Mouse (Mus musculus): Measurements from ENCODE around the gene Sh3bp4. TPM values are rescaled to one million over a fixed set of nuclear protein-coding genes. Genes with fewer than 3 reads are reported as not detected.

Gene Sh3bp4
- polyA plus RNA-seq, 1 experiment from 2014 or later, result 7.6 TPM

DNA sequence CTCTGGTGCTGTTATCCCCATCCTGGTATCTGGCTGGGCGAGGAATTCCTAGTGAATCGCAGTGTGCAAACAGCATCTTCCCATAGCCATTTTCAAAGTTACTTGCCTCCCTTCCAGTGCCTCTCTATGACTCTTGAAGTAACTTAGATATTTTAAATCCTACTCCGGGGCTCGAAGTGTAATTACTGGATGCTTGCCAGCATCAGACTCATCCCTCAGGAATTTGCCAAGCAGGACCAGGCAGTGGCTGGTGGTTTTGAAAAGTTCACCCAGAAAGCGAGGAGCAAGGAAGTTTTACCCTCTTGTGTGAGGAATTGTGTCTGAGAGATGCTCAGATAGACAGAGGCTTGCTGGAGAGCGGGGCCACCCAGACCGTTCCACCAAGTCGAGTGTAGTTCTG is 51.3 kb downstream of the Sh3bp4 start:
- no peak overlapping the region for H3K4me2 ChIP-seq (replicated peaks; ENCODE audit: low read depth)

GRCm38 (mm10) chr1:89122376-89122775 is 52.2 kb downstream of the Sh3bp4 start:
- no peak overlapping the region for H3K27ac ChIP-seq (replicated peaks)
- peaks cover 10% of the 10 kb centered on the region; the same call in 1 of the 2 replicates for H3K4me1 ChIP-seq (replicated peaks; ENCODE audit: control insufficient read depth, insufficient read depth)

More for the DNA sequence above, 51.3 kb downstream of the Sh3bp4 start:
- H3K9me3 ChIP-seq (ENCODE audit: control insufficient read depth, low read length), result no peaks in the 10 kb centered on the region
- no peak overlapping the region for H3K4me3 ChIP-seq (ENCODE audit: low read depth, low read length)
- H3K9ac ChIP-seq (ENCODE audit: low read length), result no peak overlapping the region
- DNase-seq (ENCODE audit: low spot score) (no peak), ATAC-seq (ENCODE audit: low FRiP score, low TSS enrichment) (no peak)
- no peak for TF ChIP-seq CTCF (IDR thresholded peaks at IDR 0.05; ENCODE audit: low read depth)
- TF ChIP-seq EP300 (optimal IDR thresholded peaks at IDR 0.05), result no peak
- WGBS, result 37% methylated on average over 8 of the region's 8 CpGs
- H3K27me3 ChIP-seq (ENCODE audit: control insufficient read depth, insufficient read depth, low read length), result no peaks in the 10 kb centered on the region
- H3K27ac ChIP-seq (replicated peaks), result peak overlapping the region; percentile 40; the same call in 1 of the 2 replicates
- no peaks in the 10 kb centered on the region for H3K36me3 ChIP-seq (ENCODE audit: control insufficient read depth, insufficient read depth, low read length)
- H3K4me1 ChIP-seq (replicated peaks; ENCODE audit: control insufficient read depth, insufficient read depth), result peaks cover 10% of the 10 kb centered on the region; the same call in 1 of the 2 replicates

GRCm38 (mm10) chr1:89124076-89124475 is 53.9 kb downstream of the Sh3bp4 start:
- WGBS, result 67% methylated on average over 7 of the region's 7 CpGs
- Histone ChIP-seq H3K4me1 (replicated peaks; ENCODE audit: control insufficient read depth, insufficient read depth) (peaks cover 6% of the 10 kb centered on the region; the same call in 1 of the 2 replicates), H3K27ac (replicated peaks) (peak overlapping the region; percentile 35), H3K9me3 (ENCODE audit: control insufficient read depth, low read length) (0 out of 2 replicates have a peak, but pooled peaks cover 3% of the 10 kb centered on the region), H3K4me2 (replicated peaks; ENCODE audit: low read depth) (no peak overlapping the region), H3K4me3 (ENCODE audit: low read depth, low read length) (no peak overlapping the region), H3K27me3 (ENCODE audit: control insufficient read depth, insufficient read depth, low read length) (no peaks in the 10 kb centered on the region), H3K9ac (ENCODE audit: low read length) (no peak overlapping the region), H3K36me3 (ENCODE audit: control insufficient read depth, insufficient read depth, low read length) (no peaks in the 10 kb centered on the region)
- ATAC-seq (ENCODE audit: low FRiP score, low TSS enrichment), result peak; percentile 58; the same call in 1 of the 2 replicates
- DNase-seq (ENCODE audit: low spot score), result peak; percentile 43
- TF ChIP-seq CTCF (IDR thresholded peaks at IDR 0.05; ENCODE audit: low read depth), result no peak
- TF ChIP-seq EP300 (optimal IDR thresholded peaks at IDR 0.05), result no peak

More at GRCm38 (mm10) chr1:89122376-89122775, 52.2 kb downstream of the Sh3bp4 start:
- ATAC-seq (ENCODE audit: low FRiP score, low TSS enrichment) (peak; percentile 48; the same call in 1 of the 2 replicates), DNase-seq (ENCODE audit: low spot score) (peak; percentile 54)
- TF ChIP-seq EP300 (optimal IDR thresholded peaks at IDR 0.05) (no peak), CTCF (IDR thresholded peaks at IDR 0.05; ENCODE audit: low read depth) (no peak)
- Histone ChIP-seq H3K36me3 (ENCODE audit: control insufficient read depth, insufficient read depth, low read length) (no peaks in the 10 kb centered on the region), H3K27me3 (ENCODE audit: control insufficient read depth, insufficient read depth, low read length) (no peaks in the 10 kb centered on the region), H3K4me2 (replicated peaks; ENCODE audit: low read depth) (no peak overlapping the region), H3K9me3 (ENCODE audit: control insufficient read depth, low read length) (0 out of 2 replicates have a peak, but pooled peaks cover 3% of the 10 kb centered on the region), H3K9ac (ENCODE audit: low read length) (no peak overlapping the region), H3K4me3 (ENCODE audit: low read depth, low read length) (no peak overlapping the region)
- 56% methylated on average over 5 of the region's 5 CpGs for WGBS

DNA sequence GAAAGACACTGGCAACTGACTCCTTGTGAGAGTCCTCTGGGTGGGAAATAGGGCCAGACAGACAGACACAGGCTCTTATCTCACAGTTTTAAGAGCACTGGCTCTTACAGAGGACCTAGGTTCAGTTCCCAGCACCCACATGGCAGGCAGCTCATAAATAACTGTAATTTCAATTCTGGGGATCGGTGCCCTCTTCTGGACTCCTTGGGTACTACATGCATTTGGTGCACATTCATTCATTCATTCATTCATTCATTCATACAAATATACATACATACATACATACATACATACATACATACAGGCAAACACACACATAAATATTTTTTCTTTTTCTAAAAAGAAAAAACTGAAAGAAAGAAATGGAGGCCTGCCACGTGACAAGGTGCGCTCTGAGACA is 56.9 kb downstream of the Sh3bp4 start:
- Histone ChIP-seq H3K27me3 (ENCODE audit: control insufficient read depth, insufficient read depth, low read length) (no peaks in the 10 kb centered on the region), H3K9ac (ENCODE audit: low read length) (no peak overlapping the region), H3K27ac (replicated peaks) (no peak overlapping the region), H3K4me2 (replicated peaks; ENCODE audit: low read depth) (no peak overlapping the region), H3K4me3 (ENCODE audit: low read depth, low read length) (no peak overlapping the region), H3K36me3 (ENCODE audit: control insufficient read depth, insufficient read depth, low read length) (no peaks in the 10 kb centered on the region), H3K9me3 (ENCODE audit: control insufficient read depth, low read length) (0 out of 2 replicates have a peak, but pooled peaks cover 3% of the 10 kb centered on the region), H3K4me1 (replicated peaks; ENCODE audit: control insufficient read depth, insufficient read depth) (peaks cover 8% of the 10 kb centered on the region; the same call in 1 of the 2 replicates)
- TF ChIP-seq EP300 (optimal IDR thresholded peaks at IDR 0.05) (no peak), CTCF (IDR thresholded peaks at IDR 0.05; ENCODE audit: low read depth) (peak; percentile 50)
- 100% methylated on average over 3 of the region's 3 CpGs for WGBS
- ATAC-seq (ENCODE audit: low FRiP score, low TSS enrichment), result no peak
- DNase-seq (ENCODE audit: low spot score), result no peak

DNA sequence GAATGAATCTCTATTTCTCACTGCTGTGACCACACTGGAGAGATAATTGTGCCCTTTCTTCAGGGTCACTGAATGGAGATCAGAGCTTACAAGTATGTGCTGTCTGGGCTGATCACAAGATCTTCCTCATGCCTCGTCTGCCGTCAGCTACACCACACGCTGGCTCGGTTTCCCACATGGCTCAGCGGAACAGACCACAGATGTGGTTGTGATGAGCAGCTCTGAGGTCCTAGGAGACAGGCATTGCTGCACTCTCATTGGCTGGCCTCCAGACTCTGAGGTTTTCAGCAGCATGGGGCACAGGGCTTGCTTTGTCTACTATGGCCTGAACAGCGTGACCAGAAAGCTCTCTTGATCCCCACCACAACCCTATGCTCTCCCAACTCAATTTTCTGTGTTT is 60.2 kb downstream of the Sh3bp4 start:
- H3K4me2 ChIP-seq (replicated peaks; ENCODE audit: low read depth), result no peak overlapping the region
- DNase-seq (ENCODE audit: low spot score) (no peak), ATAC-seq (ENCODE audit: low FRiP score, low TSS enrichment) (no peak)
- peaks cover 2% of the 10 kb centered on the region; the same call in 1 of the 2 replicates for H3K4me1 ChIP-seq (replicated peaks; ENCODE audit: control insufficient read depth, insufficient read depth)
- H3K27ac ChIP-seq (replicated peaks), result no peak overlapping the region
- WGBS, result 94% methylated on average over 6 of the region's 6 CpGs
- no peaks in the 10 kb centered on the region for H3K27me3 ChIP-seq (ENCODE audit: control insufficient read depth, insufficient read depth, low read length)
- H3K36me3 ChIP-seq (ENCODE audit: control insufficient read depth, insufficient read depth, low read length), result no peaks in the 10 kb centered on the region
- 0 out of 2 replicates have a peak, but pooled peaks cover 3% of the 10 kb centered on the region for H3K9me3 ChIP-seq (ENCODE audit: control insufficient read depth, low read length)
- no peak overlapping the region for H3K9ac ChIP-seq (ENCODE audit: low read length)
- TF ChIP-seq CTCF (IDR thresholded peaks at IDR 0.05; ENCODE audit: low read depth), result no peak
- TF ChIP-seq EP300 (optimal IDR thresholded peaks at IDR 0.05), result no peak
- H3K4me3 ChIP-seq (ENCODE audit: low read depth, low read length), result no peak overlapping the region

- 0 out of 2 replicates have a peak, but pooled peaks cover 3% of the 10 kb centered on the region for H3K9me3 ChIP-seq (ENCODE audit: control insufficient read depth, low read length)
- ATAC-seq (ENCODE audit: low FRiP score, low TSS enrichment) (no peak), DNase-seq (ENCODE audit: low spot score) (no peak)
- peaks cover 2% of the 10 kb centered on the region; the same call in 1 of the 2 replicates for H3K4me1 ChIP-seq (replicated peaks; ENCODE audit: control insufficient read depth, insufficient read depth)
- H3K27ac ChIP-seq (replicated peaks), result peak overlapping the region; percentile 53; the same call in 1 of the 2 replicates
- 72% methylated on average over 14 of the region's 14 CpGs for WGBS
- no peaks in the 10 kb centered on the region for H3K36me3 ChIP-seq (ENCODE audit: control insufficient read depth, insufficient read depth, low read length)
- TF ChIP-seq CTCF (IDR thresholded peaks at IDR 0.05; ENCODE audit: low read depth), result no peak
- no peak for TF ChIP-seq EP300 (optimal IDR thresholded peaks at IDR 0.05)
- H3K27me3 ChIP-seq (ENCODE audit: control insufficient read depth, insufficient read depth, low read length), result no peaks in the 10 kb centered on the region
- no peak overlapping the region for H3K4me2 ChIP-seq (replicated peaks; ENCODE audit: low read depth)
- H3K4me3 ChIP-seq (ENCODE audit: low read depth, low read length), result no peak overlapping the region
- H3K9ac ChIP-seq (ENCODE audit: low read length), result no peak overlapping the region
These were observed 60.9 kb downstream of the Sh3bp4 start for GRCm38 (mm10) chr1:89131018-89131540.

Data from stomach, postnatal 0 days (tissue).